Mouse (Mus musculus): ENCODE measurements around the gene Slc25a21.

- TF ChIP-seq POLR2A (IDR thresholded peaks at IDR 0.05; ENCODE audit: extremely low read depth, insufficient read depth, low read length) (no peak), CTCF (IDR thresholded peaks at IDR 0.05; ENCODE audit: extremely low read depth, insufficient read depth, low read length) (no peak)
Measured at GRCm38 (mm10) chr12:56694361-56694760, 502.9 kb downstream of the Slc25a21 start.
